Mouse (Mus musculus) monocyte, adult 2 months (primary cell): Measurements from ENCODE around the gene Lrit2.
A peak's percentile ranks its signal among the peaks of the same experiment; 100 is the strongest.

ENCODE experiments used
- DNase-seq, 2 experiments: peaks; one replicate each; pipeline ENCODE4 v3.0.0; 2022; ENCODE audit warnings: low spot score in 2 of 2, low read depth in 1 of 2

The Lrit2 gene

DNA sequence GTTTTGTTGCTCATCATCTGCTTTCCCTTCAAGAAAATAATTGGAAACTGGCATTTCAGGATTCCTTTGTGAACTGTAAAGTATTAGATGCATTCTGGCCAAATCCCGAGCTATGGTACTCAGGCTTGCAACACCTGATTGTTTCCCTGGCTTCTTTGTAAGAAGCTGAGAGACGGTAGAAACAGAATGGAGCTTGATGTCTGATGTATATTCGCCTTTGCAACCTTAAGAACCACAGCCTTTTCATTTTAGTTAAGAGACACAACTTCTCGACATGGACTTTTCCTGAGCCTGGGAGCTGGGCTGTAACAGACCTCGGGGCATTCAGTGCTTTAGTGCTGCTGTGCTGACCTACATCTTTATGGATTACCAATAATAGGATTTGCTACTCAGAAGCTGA is at the start of gene Lrit2:
Gene Lrit2, plus strand, starts transcription at position 301 of the 400 bp plus-strand sequence.
- DNase-seq = no peak

GRCm38 (mm10) chr14:37027248-37027933 is 40.3 kb upstream of the Lrit2 start:
- no peak for DNase-seq

DNA sequence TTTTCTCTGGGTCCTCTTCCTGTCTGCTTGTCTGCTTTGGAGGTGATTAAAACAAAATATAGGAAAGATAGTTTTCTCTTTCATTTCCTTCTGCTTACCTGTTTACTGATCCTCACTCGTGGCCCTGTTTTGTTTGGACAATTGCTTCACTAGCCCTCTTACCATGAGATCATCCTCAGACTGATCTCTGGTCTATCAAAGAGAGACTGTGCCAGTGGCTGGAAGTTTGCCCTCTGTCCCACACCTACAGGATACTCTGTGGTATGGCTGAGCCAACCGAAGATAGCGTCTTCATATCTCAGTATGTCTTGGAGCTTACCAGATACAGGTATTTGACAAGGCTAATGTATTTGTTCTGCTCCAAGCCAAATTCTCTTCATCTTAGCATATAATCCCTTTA is 39.8 kb upstream of the Lrit2 start:
- no peak for DNase-seq

- DNase-seq = no peak
Observed at GRCm38 (mm10) chr14:37028555-37028954, 39.2 kb upstream of the Lrit2 start.

- DNase-seq = no peak
Observed at GRCm38 (mm10) chr14:37032481-37033104, 35.1 kb upstream of the Lrit2 start.

GRCm38 (mm10) chr14:37033241-37033640 is 34.5 kb upstream of the Lrit2 start:
- DNase-seq = peak in 1 of 2 experiments; percentile 2

DNA sequence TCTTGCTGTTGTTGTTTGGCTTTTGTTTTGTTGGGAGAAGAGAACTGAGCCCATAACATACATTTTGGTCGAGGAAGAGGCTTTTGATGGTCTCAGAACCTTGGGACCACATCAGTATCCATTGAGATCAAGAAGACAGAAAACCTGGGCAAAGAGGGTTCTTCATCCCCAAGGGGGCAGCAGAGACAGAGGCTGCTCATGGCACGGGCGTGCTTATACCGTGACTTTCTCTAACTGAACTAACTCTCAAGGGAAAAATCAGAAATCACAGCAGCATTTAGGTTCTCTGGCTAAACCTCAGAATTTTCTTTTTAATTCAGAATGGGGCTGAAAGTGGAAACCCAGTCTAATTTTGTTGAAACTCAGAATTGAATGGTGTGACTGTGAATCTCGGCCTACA is 33.3 kb upstream of the Lrit2 start:
- DNase-seq = no peak

GRCm38 (mm10) chr14:37048914-37049410 is 18.8 kb upstream of the Lrit2 start, which contains the start of gene Rgr:
Gene Rgr, minus strand, starts transcription at chr14:37048964.
- no peak for DNase-seq

DNA sequence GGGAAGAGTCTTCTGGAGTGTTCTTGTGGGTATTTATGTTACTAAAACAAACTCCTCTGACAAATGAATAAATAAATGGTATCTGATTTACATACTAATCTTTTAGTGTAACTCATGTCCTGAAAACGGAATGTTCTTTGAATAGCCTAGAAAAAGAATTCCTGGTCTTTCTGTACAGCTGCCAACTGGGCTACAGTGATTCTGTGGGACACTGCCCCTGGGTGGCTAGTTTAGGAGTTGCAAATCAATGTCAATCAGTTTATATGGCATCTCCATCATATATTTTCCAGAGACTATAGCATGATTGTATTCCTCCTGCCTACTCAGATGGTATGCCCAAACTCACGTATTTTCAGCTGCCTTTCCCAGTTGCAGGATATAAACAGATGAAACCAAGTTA is 2.9 kb upstream of the Lrit2 start:
- DNase-seq = no peak

DNA sequence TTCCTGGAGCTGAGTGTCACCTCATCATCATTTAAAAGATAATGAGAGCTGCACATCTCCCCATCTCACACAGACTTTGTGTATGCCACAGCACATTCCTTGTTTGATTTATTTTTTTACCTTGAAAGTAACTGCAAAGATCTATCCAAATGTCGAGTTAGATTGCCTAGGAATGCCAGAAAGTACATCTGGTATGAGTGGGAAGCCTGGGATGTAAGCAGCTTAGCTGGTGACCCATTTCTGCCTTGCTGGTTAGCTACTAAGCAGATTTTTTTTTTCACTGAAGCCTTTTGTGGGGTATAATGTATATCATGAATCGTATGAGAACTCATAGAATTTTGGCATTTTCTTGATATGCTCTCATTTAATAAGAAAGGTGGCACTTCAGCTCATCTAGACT is 1.1 kb upstream of the Lrit2 start:
- DNase-seq = no peak

GRCm38 (mm10) chr14:37068516-37068915 is 787 bp downstream of the Lrit2 start:
- no peak for DNase-seq

DNA sequence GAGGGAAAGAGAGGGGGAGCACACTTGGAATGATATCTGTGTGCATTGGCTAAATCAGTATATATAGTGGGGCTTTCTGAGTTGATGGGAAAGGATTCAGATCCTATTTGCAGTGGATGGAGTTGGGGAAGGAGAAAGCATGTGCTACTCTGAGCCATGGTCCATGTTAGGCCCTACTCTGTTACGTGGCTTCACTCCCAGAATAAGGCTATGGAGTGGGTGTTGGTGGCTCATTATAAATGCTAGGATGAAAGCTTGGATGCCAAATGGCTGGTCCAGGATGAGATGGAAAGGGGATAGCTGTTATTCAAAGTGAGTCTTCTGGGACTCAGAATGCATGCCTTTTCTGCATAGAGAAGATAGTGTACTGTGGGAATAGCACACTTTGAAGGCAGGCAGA is 13.0 kb downstream of the Lrit2 start:
- DNase-seq = no peak

GRCm38 (mm10) chr14:37083755-37084154 is 16.0 kb downstream of the Lrit2 start:
- no peak for DNase-seq

GRCm38 (mm10) chr14:37094436-37094835 is 26.7 kb downstream of the Lrit2 start:
- DNase-seq = no peak

- no peak for DNase-seq
Observed at GRCm38 (mm10) chr14:37095556-37095955, 27.8 kb downstream of the Lrit2 start.

GRCm38 (mm10) chr14:37097956-37098530 is 30.3 kb downstream of the Lrit2 start, which contains the start of gene Cdhr1:
Gene Cdhr1, minus strand, starts transcription at chr14:37098347.
- no peak for DNase-seq

DNA sequence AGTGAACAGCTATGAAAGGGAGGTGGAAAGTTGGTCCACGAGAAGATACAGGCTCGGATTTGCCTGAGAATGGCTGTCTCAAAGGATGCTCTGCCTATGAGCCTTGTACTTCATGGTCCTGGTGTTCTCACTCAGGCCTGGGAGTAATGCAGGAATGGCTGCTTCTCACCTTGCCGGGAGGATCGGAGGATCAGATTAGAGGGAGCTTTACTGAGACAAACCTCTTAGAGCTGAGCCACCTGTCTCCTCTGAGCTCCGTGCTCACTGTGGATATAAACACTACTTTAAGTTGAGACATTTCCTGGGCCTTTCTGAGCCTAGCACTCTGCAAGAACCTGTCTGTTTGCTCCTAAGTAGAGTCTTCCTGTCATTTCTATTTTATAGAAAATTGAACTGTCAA is 33.8 kb downstream of the Lrit2 start:
- DNase-seq = no peak

DNA sequence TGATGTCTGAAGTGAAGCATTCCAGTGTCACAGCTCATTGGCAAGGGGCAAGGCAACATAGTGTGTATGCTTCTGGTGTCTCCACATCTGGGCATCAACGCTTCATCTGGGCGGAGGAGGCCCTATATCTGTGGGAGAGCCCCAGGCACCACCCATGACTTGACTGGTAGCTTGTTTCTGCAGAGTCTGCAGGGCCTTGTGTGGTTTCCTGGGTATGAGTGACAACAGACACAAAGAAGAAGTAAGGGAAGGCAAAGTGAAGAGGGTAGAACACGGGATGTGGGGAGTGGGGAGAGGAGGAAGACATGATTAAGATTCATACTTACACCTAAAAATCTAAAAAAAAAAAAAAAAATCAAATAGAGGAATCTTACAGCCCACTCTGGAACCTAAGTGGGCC is 34.8 kb downstream of the Lrit2 start:
- no peak for DNase-seq

- no peak for DNase-seq
Observed at GRCm38 (mm10) chr14:37104747-37105146, 37.0 kb downstream of the Lrit2 start.

DNA sequence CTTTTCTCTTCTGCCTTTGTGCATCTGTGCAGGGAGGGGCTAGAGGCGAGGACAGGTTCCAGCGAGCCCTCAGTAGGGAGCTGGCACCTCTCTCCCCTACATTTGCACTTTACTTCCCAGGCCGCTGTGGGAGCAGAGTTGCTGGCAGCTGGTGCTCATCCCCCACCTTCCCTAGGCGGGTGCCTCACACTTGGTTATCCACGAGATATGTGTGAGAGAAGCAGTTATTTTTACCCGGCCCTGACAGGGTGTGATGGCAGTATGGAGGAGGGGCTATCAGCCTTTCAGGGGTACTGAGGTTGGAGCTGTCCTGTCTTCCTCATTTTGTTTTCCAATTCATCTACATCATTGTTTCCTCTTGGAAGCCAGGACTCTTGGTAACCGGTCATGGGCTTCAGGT is 38.1 kb downstream of the Lrit2 start:
- DNase-seq = no peak

DNA sequence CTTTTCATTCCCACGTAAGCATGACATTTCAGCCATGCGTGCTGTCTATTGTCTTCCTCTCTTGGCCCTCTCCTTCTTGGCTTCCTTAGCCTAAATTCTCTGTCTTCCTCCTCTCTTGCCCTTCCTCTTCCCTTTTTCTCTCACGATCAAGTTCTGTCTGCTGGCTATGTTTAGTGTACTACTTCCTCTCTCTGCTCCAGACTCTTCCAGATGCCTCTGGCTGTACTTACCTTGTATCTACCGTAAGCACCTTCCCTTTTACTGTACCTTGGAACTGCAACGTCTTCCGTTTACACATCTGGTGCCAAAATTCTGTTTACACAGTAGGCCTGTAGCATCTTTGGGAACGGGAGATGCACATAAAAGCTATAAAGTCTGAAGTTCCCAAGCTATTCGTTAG is 41.7 kb downstream of the Lrit2 start:
- no peak for DNase-seq

DNA sequence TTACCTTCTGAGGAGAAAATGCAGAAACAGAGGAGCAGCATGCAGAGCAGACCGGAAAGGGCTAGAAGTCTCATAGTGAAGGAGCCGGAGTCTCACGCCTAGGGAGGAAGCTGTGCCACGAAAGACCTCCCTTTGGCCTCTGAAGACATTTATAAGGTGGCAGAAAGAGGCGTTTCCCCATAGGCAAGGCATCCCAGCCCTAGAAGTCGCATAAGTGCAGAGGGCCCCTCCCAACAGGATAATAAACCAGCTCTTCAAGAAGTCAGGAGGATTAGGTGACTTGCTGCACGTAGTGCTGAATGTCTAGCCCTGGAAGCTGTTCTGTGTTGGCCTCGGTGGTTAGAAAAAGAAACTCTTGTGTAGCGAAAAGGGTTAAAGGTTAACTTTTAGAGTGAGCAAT is 42.2 kb downstream of the Lrit2 start:
- no peak for DNase-seq
